Mouse (Mus musculus) heart, embryonic 11.5 days (tissue): ENCODE measurements around the gene Slc38a5. TPM values are rescaled to one million over a fixed set of nuclear protein-coding genes. Genes with fewer than 3 reads are reported as not detected.

Experiments
- ATAC-seq: fragments of 200-750 bp; cut with Nextera tagmentation; replicated peaks from 2 replicates; pipeline ENCODE4 v1.8.0; 2017; ENCODE audit warnings: moderate library complexity; ENCODE audit not compliant: insufficient number of reproducible peaks, low FRiP score, low TSS enrichment
- H3K27ac ChIP-seq: fragments of 300-500 bp; sonication (generic); 2 replicates; pipeline ENCODE4 v1.5.1; 2014; ENCODE audit warnings: mild to moderate bottlenecking, low read depth, low read length
- H3K27me3 ChIP-seq: fragments of 300-500 bp; sonication (generic); 2 replicates; pipeline ENCODE4 v1.6.1; 2014; ENCODE audit warnings: mild to moderate bottlenecking, low read length, mixed read lengths; ENCODE audit not compliant: control insufficient read depth, insufficient read depth
- H3K36me3 ChIP-seq: fragments of 300-500 bp; sonication (generic); 2 replicates; pipeline ENCODE4 v1.6.1; 2014; ENCODE audit warnings: mild to moderate bottlenecking, low read length, moderate library complexity, mixed read lengths; ENCODE audit not compliant: control insufficient read depth, insufficient read depth
- H3K4me1 ChIP-seq: fragments of 300-500 bp; sonication (generic); 2 replicates; pipeline ENCODE4 v1.6.1; 2014; ENCODE audit warnings: low read length; ENCODE audit not compliant: control insufficient read depth, insufficient read depth
- H3K4me2 ChIP-seq: fragments of 300-500 bp; sonication (generic); 2 replicates; pipeline ENCODE4 v1.6.1; 2014; ENCODE audit warnings: mild to moderate bottlenecking, moderate library complexity
- H3K4me3 ChIP-seq: fragments of 300-500 bp; sonication (generic); 2 replicates; pipeline ENCODE4 v1.5.1; 2014; ENCODE audit warnings: low read depth, low read length
- H3K9ac ChIP-seq: fragments of 300-500 bp; sonication (generic); 2 replicates; pipeline ENCODE4 v1.6.1; 2014; ENCODE audit warnings: mild to moderate bottlenecking, low read depth, low read length, moderate library complexity
- H3K9me3 ChIP-seq: fragments of 300-500 bp; sonication (generic); replicated peaks from 2 replicates; pipeline ENCODE4 v1.6.1; 2016; ENCODE audit warnings: low read length; ENCODE audit not compliant: control insufficient read depth
- WGBS: fragments of 180-500 bp; shearing (Covaris S2); extraction: QIAGEN DNeasy Blood & Tissue Kit; methylation state at CpG from one replicate; pipeline ENCODE4 v1.1.7; 2014; ENCODE audit not compliant: insufficient replicate concordance; 5-methylcytosine and 5-hydroxymethylcytosine counted together
- polyA plus RNA-seq: library from polyadenylated mRNA; unstranded; fragments of >200 nt; fragmentation: Nextera tagmentation; extraction: Ambion mirVana; gene quantifications from 2 replicates; pipeline ENCODE4 v1.2.1, GENCODE M21; 2014

Slc38a5 gene
- polyA plus RNA-seq, 1 experiment from 2014 or later = 23.8 TPM

DNA sequence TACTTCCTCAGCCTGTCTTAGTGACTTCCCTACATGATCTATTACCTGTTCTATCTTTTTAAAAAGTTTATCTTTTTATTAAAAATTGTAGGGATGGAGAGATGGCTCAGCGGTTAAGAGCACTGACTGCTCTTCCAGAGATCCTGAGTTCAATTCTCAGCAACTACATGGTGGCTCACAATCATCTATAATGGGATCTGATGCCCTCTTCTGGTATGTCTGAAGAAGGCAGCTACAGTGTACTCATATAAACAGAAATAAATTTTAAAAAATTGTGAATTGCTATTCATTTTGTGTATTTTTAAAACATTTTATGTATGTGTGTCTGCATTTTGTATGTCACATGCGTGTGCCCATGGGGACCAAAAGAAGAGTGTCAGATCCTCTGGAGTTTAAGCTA lies 23.3 kb upstream of the Slc38a5 start:
- ATAC-seq = no peak
- 72% methylated on average over 2 of the region's 2 CpGs for WGBS
- no peak overlapping the region for H3K27ac ChIP-seq
- no peak overlapping the region for H3K4me2 ChIP-seq
- H3K4me3 ChIP-seq = no peak overlapping the region
- no peaks in the 10 kb centered on the region for H3K27me3 ChIP-seq
- H3K9ac ChIP-seq = no peak overlapping the region
- H3K36me3 ChIP-seq = no peaks in the 10 kb centered on the region
- H3K4me1 ChIP-seq = no peaks in the 10 kb centered on the region
- H3K9me3 ChIP-seq = no peaks in the 10 kb centered on the region

- no peak overlapping the region for H3K4me3 ChIP-seq
- 72% methylated on average over 8 of the region's 8 CpGs for WGBS
- no peaks in the 10 kb centered on the region for H3K9me3 ChIP-seq
- H3K27ac ChIP-seq = no peak overlapping the region
- ATAC-seq = no peak
- H3K4me1 ChIP-seq = no peaks in the 10 kb centered on the region
- no peak overlapping the region for H3K4me2 ChIP-seq
- H3K9ac ChIP-seq = no peak overlapping the region
- no peaks in the 10 kb centered on the region for H3K27me3 ChIP-seq
- no peaks in the 10 kb centered on the region for H3K36me3 ChIP-seq
Observed at GRCm38 (mm10) chrX:8248542-8249120, 22.3 kb upstream of the Slc38a5 start.

DNA sequence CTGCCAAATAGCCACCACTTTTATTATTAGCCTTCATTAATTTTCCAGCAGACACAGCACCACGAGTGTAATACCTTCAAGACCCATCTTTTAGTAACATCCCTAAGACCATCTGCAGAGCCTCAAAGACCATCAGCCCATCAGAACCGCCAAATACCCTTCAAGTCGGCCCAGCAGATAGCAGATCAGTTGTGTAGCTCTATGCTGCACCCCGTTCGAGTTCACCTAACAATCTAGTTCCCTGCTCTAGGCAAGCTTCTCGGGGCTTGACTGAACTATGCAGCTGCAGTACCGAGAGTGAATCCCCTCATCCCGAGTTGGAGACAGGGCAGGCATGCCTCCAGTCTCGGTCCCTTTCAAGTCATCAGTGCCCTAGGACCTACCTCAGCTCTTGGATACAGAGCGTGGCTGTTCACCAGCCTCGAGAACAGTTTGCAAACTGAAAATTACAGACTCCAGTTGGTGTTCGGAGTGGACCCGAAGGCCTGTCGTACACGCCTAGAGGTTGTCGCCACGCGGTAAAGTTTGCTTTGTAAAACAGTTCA lies 19.1 kb upstream of the Slc38a5 start:
- 14% methylated on average over 18 of the region's 18 CpGs for WGBS
- Histone ChIP-seq H3K36me3 (no peaks in the 10 kb centered on the region), H3K9ac (peak overlapping the region; percentile 69), H3K9me3 (no peaks in the 10 kb centered on the region), H3K4me3 (peak overlapping the region; percentile 56), H3K27me3 (no peaks in the 10 kb centered on the region), H3K27ac (no peak overlapping the region), H3K4me2 (peak overlapping the region; percentile 70), H3K4me1 (no peaks in the 10 kb centered on the region)
- ATAC-seq = 0 out of 2 replicates have a peak, but pooled peaks have one; percentile 5

GRCm38 (mm10) chrX:8252334-8253285 lies 18.3 kb upstream of the Slc38a5 start, which contains the start of gene Ftsj1:
TSS of gene Ftsj1 (minus strand) at chrX:8252406.
- 10% methylated on average over 45 of the region's 45 CpGs for WGBS
- Histone ChIP-seq H3K9me3 (no peaks in the 10 kb centered on the region), H3K27ac (0 out of 2 replicates have a peak within 1 kb of the TSS, but pooled peaks have one; percentile 64), H3K9ac (peak within 1 kb of the TSS; percentile 69), H3K27me3 (no peaks in the 10 kb centered on the region), H3K4me1 (no peaks in the 10 kb centered on the region), H3K36me3 (no peaks in the 10 kb centered on the region), H3K4me2 (peak within 1 kb of the TSS; percentile 70), H3K4me3 (peak within 1 kb of the TSS; percentile 56)
- ATAC-seq = peak; percentile 89

- H3K4me3 ChIP-seq = no peak overlapping the region
- no peaks in the 10 kb centered on the region for H3K27me3 ChIP-seq
- no peak overlapping the region for H3K4me2 ChIP-seq
- no peak for ATAC-seq
- no peaks in the 10 kb centered on the region for H3K36me3 ChIP-seq
- no peak overlapping the region for H3K27ac ChIP-seq
- no peak overlapping the region for H3K9ac ChIP-seq
- H3K4me1 ChIP-seq = no peaks in the 10 kb centered on the region
- no peaks in the 10 kb centered on the region for H3K9me3 ChIP-seq
- 83% methylated on average over 2 of the region's 2 CpGs for WGBS
Observed at GRCm38 (mm10) chrX:8253711-8254110, 17.2 kb upstream of the Slc38a5 start.

DNA sequence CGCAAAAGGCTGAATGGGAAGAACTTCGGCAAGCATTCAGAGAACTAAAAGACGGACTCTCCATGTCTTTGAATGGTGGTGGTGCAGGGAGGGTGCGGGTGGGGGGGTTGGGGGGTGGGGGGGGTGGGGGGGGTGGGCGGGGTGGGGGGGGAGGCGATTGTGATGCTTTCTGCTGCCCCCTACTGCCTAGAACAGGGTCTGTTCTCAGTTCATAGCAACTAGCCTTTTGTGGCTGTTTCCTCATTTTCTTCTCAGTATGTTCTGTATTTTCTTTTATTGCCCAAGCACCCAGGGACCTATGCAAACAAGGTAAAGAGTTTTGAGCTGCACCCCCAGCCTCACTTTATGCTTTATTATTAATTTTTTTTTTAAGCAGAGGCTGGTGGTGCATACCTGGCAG lies 15.1 kb upstream of the Slc38a5 start:
- no peaks in the 10 kb centered on the region for H3K36me3 ChIP-seq
- H3K4me2 ChIP-seq = no peak overlapping the region
- H3K4me1 ChIP-seq = no peaks in the 10 kb centered on the region
- WGBS = 28% methylated on average over 4 of the region's 6 CpGs
- H3K27ac ChIP-seq = no peak overlapping the region
- no peaks in the 10 kb centered on the region for H3K9me3 ChIP-seq
- no peak overlapping the region for H3K4me3 ChIP-seq
- no peaks in the 10 kb centered on the region for H3K27me3 ChIP-seq
- no peak overlapping the region for H3K9ac ChIP-seq
- no peak for ATAC-seq

- Histone ChIP-seq H3K4me3 (no peak overlapping the region), H3K4me2 (no peak overlapping the region), H3K9me3 (no peaks in the 10 kb centered on the region), H3K9ac (no peak overlapping the region), H3K4me1 (no peaks in the 10 kb centered on the region), H3K27me3 (no peaks in the 10 kb centered on the region), H3K36me3 (no peaks in the 10 kb centered on the region), H3K27ac (no peak overlapping the region)
- WGBS = 80% methylated on average over 12 of the region's 12 CpGs
- no peak for ATAC-seq
Observed at GRCm38 (mm10) chrX:8259478-8259877, 11.5 kb upstream of the Slc38a5 start.

DNA sequence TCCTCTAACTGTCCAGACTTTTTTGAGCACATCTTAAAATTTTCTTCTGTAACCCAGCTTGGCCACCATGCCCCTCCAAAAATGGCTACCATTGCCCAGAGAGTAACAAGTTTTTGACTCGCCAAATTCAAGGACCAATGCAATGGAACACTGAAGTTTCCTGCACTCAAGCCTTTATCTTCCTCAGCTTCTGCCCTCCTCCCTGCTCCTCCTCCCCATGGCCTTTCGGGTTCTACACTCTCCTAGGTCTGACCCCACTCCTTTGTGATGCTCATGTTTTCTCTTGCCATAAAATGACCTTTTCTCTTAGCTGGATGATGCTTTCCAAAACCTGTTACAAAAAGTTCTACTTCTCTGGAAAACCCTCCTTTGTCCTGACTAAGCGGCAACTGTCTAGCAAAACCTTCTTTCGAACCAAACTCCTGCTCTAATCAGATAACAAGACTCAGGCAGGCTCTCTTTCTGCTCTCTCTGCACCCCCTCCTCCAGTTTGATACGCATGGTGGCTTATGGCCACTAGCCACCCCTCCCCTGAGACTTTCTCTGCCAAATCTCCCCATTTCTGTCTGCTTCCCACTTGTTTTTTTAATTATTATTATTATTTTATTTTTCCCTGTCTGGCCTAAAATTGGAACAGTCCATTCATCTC lies 7.7 kb upstream of the Slc38a5 start:
- Histone ChIP-seq H3K9ac (no peak overlapping the region), H3K36me3 (no peaks in the 10 kb centered on the region), H3K4me1 (no peaks in the 10 kb centered on the region), H3K27me3 (no peaks in the 10 kb centered on the region), H3K4me2 (no peak overlapping the region), H3K9me3 (no peaks in the 10 kb centered on the region), H3K27ac (no peak overlapping the region), H3K4me3 (no peak overlapping the region)
- WGBS = 66% methylated on average over 5 of the region's 5 CpGs
- ATAC-seq = no peak
